Mouse (Mus musculus) gastrocnemius, postnatal 10 days (tissue): ENCODE data around the gene Fopnl. TPM values are rescaled to one million over a fixed set of nuclear protein-coding genes. Genes with fewer than 3 reads are reported as not detected.

Experiments
- DNase-seq: peaks from one replicate; pipeline ENCODE4 v3.0.0; 2021; ENCODE audit warnings: mixed read lengths
- total RNA-seq, 2 experiments: library from RNA; stranded (reverse); gene quantifications; 2 replicates each; pipeline ENCODE4 v1.2.3; 2021

Fopnl gene
- total RNA-seq, 2 experiments from 2014 or later: 60.0 to 65.4 TPM

- DNase-seq: no peak
Observed at GRCm38 (mm10) chr16:14249913-14250312, 67.3 kb downstream of the Fopnl start.

Other genes starting within 250 kb of the Fopnl start
- gene Nde1, start 154.1 kb downstream of the Fopnl start, total RNA-seq: 10 to 100 TPM; 26.3 to 31.1 TPM
- 10 to 100 TPM; 17.5 to 24.2 TPM for gene Marf1, start 154.1 kb downstream of the Fopnl start, total RNA-seq
- gene Myh11, start 26.0 kb downstream of the Fopnl start, total RNA-seq: 10 to 100 TPM; 20.3 to 24.0 TPM
- 10 to 100 TPM; 30.2 to 37.6 TPM for gene Abcc1, start 44.2 kb upstream of the Fopnl start, total RNA-seq
- gene A630010A05Rik, start 244.9 kb upstream of the Fopnl start, total RNA-seq: not detected